Mouse (Mus musculus) bone marrow, adult 2 months (tissue): ENCODE results near the gene Gm36864.
"Not testable (repeated sequence)": the region's sequence is repeated elsewhere in the genome, so short reads cannot be mapped to it uniquely, and the experiment has no call there.

Experiments used
- CTCF ChIP-seq: fragments of 200-500 bp; IDR thresholded peaks from 2 replicates; pipeline ENCODE4 v1.5.1; 2011; ENCODE audit warnings: low read length, control low read depth; ENCODE audit not compliant: control insufficient read depth, insufficient read depth
- POLR2A ChIP-seq: fragments of 200-500 bp; IDR thresholded peaks from 2 replicates; pipeline ENCODE4 v1.6.1; 2011; ENCODE audit warnings: low read depth, mild to moderate bottlenecking, control low read depth, low read length, borderline replicate concordance; ENCODE audit not compliant: control insufficient read depth

GRCm38 (mm10) chr7:44193466-44193865 lies 42.5 kb upstream of the Gm36864 start:
- TF ChIP-seq CTCF, POLR2A: not testable (repeated sequence)
